Mouse (Mus musculus) limb, embryonic 12.5 days (tissue): ENCODE results near the gene Kcnj1. TPM values are rescaled to one million over a fixed set of nuclear protein-coding genes. Genes with fewer than 3 reads are reported as not detected.

Experiments
- ATAC-seq: fragments of 200-750 bp; cut with Nextera tagmentation; 2 replicates; pipeline ENCODE4 v1.8.0; 2017; ENCODE audit warnings: low read depth, moderate TSS enrichment; ENCODE audit not compliant: insufficient number of reproducible peaks, insufficient read depth, low FRiP score, low TSS enrichment
- H3K27ac ChIP-seq: fragments of 300-500 bp; sonication (generic); 2 replicates; pipeline ENCODE4 v1.5.1; 2016; ENCODE audit warnings: mild to moderate bottlenecking, moderate library complexity
- H3K27me3 ChIP-seq: fragments of 300-500 bp; sonication (generic); 2 replicates; pipeline ENCODE4 v1.6.1; 2016; ENCODE audit warnings: mild to moderate bottlenecking, moderate library complexity
- H3K36me3 ChIP-seq: fragments of 300-500 bp; sonication (generic); 2 replicates; pipeline ENCODE4 v1.6.1; 2016; ENCODE audit warnings: mild to moderate bottlenecking, moderate library complexity
- H3K4me1 ChIP-seq: fragments of 300-500 bp; sonication (generic); replicated peaks from 2 replicates; pipeline ENCODE4 v1.6.1; 2016
- H3K4me2 ChIP-seq: fragments of 300-500 bp; sonication (generic); 2 replicates; pipeline ENCODE4 v1.6.1; 2016; ENCODE audit warnings: mild to moderate bottlenecking, moderate library complexity
- H3K4me3 ChIP-seq: fragments of 300-500 bp; sonication (generic); replicated peaks from 2 replicates; pipeline ENCODE4 v1.5.1; 2016; ENCODE audit warnings: mild to moderate bottlenecking
- H3K9ac ChIP-seq: fragments of 300-500 bp; sonication (generic); replicated peaks from 2 replicates; pipeline ENCODE4 v1.6.1; 2016; ENCODE audit warnings: mild to moderate bottlenecking, moderate library complexity
- H3K9me3 ChIP-seq: fragments of 300-500 bp; sonication (generic); 2 replicates; pipeline ENCODE4 v1.6.1; 2016; ENCODE audit warnings: mild to moderate bottlenecking, moderate library complexity
- WGBS: fragments of 180-500 bp; shearing (Covaris S2); methylation state at CpG from one replicate; pipeline ENCODE4 v1.1.7; 2016; 5-methylcytosine and 5-hydroxymethylcytosine counted together
- polyA plus RNA-seq: library from polyadenylated mRNA; unstranded; fragments of >200 nt; fragmentation: Nextera tagmentation; extraction: Ambion mirVana; gene quantifications from 2 replicates; pipeline ENCODE4 v1.2.1, GENCODE M21; 2016

Gene Kcnj1
- polyA plus RNA-seq, 1 experiment from 2014 or later, result not detected

DNA sequence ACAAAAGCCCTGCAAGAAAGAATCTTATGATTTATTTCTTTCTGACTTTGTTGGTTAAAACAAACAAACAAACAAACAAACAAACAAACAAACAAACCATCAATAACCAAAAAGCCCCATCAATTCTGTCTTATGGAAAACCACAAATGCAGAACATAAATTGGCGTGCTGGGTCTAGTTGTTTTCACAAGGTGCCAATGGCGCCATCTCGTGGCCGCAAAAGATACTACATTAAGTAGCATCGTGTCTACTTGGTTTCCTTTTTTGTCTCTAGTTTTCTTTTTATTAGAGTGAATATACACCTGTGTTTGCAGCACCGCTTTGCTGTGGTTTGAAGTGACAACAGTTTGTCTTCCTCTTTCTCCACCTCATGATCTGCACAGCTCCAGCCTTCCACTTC, 22.0 kb upstream of the Kcnj1 start:
- WGBS, result 4% methylated on average over 6 of the region's 6 CpGs
- Histone ChIP-seq H3K4me1 (peaks cover 22% of the 10 kb centered on the region), H3K9me3 (no peaks in the 10 kb centered on the region), H3K36me3 (no peaks in the 10 kb centered on the region), H3K27me3 (peaks cover 13% of the 10 kb centered on the region), H3K27ac (no peak overlapping the region), H3K4me3 (no peak overlapping the region), H3K9ac (no peak overlapping the region), H3K4me2 (no peak overlapping the region)
- ATAC-seq, result no peak

DNA sequence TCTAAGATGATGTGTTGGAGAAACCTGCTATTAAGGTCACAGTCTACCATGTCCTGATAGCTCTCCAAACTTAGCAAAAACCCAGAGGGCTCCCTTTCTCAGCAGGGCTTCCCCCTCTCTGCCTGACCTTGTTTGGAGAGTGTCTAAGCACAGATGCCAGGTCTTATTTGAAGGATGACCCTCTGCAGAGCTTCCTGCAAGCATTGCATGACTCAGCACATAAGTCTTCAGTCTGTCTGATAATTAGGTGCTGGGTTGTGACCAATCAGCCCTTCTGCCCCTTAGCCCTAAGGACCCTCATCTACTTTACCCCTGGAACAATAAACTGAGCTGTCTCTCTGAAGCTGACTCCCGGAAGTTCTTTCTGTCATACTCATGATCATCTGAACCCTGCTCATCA, 11.5 kb upstream of the Kcnj1 start:
- H3K9ac ChIP-seq, result no peak overlapping the region
- no peaks in the 10 kb centered on the region for H3K27me3 ChIP-seq
- H3K36me3 ChIP-seq, result no peaks in the 10 kb centered on the region
- ATAC-seq, result no peak
- no peak overlapping the region for H3K27ac ChIP-seq
- H3K4me2 ChIP-seq, result no peak overlapping the region
- 75% methylated on average over 1 of the region's 1 CpGs for WGBS
- H3K4me1 ChIP-seq, result no peaks in the 10 kb centered on the region
- H3K9me3 ChIP-seq, result no peaks in the 10 kb centered on the region
- no peak overlapping the region for H3K4me3 ChIP-seq

DNA sequence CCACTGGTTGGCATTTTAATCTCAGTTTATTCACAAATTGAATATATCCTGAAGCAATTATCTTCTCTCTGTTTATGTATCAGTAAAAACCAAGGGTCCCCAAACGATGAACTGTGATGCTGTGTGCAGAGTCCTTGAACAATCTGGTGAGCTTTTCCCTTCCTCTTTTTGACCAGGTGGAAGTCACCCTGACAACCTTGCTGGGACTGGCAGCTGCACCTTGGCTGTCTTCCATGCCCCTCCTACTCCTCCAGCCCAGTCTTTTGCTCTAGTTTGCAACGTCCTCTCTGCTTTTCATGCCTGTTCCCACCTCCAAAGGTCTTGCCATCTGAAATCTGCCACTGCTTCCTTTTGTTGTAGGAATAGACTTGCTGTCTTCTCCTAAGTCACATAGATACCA, 3.5 kb upstream of the Kcnj1 start:
- Histone ChIP-seq H3K27me3 (no peaks in the 10 kb centered on the region; the same call in 1 of the 2 replicates), H3K4me1 (no peaks in the 10 kb centered on the region)

DNA sequence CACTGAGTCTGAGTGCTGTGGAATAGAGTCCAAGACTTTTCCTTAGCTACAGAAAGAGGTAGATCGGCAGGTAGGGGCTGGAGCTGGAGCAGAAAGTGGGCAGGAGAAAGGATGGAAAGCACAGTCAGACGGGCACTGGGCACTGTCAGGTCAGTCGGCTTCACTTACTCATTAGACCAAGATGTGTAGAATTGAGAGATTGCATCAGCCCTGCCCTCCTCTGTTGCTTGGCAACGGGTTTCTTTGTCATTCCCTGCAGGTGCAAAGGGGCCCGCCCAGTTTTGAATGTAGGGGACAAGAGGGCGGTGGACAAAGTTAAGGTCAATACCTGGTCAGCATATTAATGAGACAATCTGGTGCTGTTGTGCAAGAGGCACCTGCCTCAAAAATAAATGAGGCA, 2.9 kb upstream of the Kcnj1 start:
- WGBS, result 66% methylated on average over 6 of the region's 6 CpGs
- H3K4me1 ChIP-seq, result no peaks in the 10 kb centered on the region
- H3K27me3 ChIP-seq, result no peaks in the 10 kb centered on the region; the same call in 1 of the 2 replicates
- H3K36me3 ChIP-seq, result no peaks in the 10 kb centered on the region
- no peak overlapping the region for H3K4me2 ChIP-seq
- H3K9me3 ChIP-seq, result 0 out of 2 replicates have a peak, but pooled peaks cover 4% of the 10 kb centered on the region
- ATAC-seq, result no peak
- no peak overlapping the region for H3K4me3 ChIP-seq
- no peak overlapping the region for H3K27ac ChIP-seq
- H3K9ac ChIP-seq, result no peak overlapping the region

More for the DNA sequence above, 3.5 kb upstream of the Kcnj1 start:
- Histone ChIP-seq H3K36me3 (no peaks in the 10 kb centered on the region), H3K9me3 (0 out of 2 replicates have a peak, but pooled peaks cover 4% of the 10 kb centered on the region), H3K4me2 (no peak overlapping the region), H3K9ac (no peak overlapping the region), H3K27ac (no peak overlapping the region), H3K4me3 (no peak overlapping the region)
- no peak for ATAC-seq
- 49% methylated on average over 2 of the region's 2 CpGs for WGBS

DNA sequence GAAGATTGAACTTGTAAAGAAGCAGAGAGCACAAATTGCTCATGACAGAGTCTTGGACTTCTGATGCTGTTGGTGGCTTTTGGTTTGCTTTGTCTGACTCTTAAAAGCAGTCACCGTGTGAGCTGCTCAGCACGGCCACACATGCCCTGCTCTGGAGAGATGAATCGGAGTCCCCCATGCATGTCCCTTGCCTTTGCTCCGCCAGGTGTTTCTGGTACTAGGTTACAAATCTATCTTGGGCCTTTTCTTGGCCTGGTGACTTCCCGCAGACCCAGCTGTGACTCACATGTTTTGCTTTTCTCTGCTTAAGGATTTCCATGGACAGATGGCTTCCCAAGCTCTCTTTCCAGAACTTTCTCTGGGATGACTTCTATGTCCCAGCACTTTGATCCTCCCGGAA, 1.4 kb downstream of the Kcnj1 start:
- Histone ChIP-seq H3K9ac (no peak overlapping the region), H3K9me3 (no peaks in the 10 kb centered on the region), H3K4me3 (no peak overlapping the region), H3K4me1 (no peaks in the 10 kb centered on the region), H3K27me3 (no peaks in the 10 kb centered on the region; the same call in 1 of the 2 replicates), H3K4me2 (no peak overlapping the region), H3K27ac (no peak overlapping the region), H3K36me3 (no peaks in the 10 kb centered on the region)
- WGBS, result 94% methylated on average over 6 of the region's 6 CpGs
- no peak for ATAC-seq

DNA sequence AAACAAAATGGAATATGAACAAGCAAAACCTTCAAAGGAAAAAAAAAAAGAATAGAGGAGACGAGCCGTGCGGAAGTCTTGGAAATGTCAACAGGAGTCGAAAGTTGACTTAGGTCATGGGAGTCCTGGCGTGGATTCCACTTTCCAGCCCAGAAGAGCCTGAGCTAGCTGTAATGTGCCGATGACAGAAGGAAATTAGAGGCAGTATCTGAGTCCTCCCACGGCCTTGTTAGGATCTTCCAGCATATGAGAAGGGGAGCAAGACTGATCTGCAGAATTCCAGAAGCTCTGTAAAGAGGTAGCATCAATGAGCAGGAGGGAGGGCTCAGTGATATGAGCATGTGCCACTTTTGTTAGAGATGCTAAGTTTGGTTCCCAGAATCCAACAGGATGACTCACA, 3.7 kb downstream of the Kcnj1 start:
- Histone ChIP-seq H3K36me3 (no peaks in the 10 kb centered on the region), H3K9me3 (no peaks in the 10 kb centered on the region), H3K4me1 (no peaks in the 10 kb centered on the region), H3K27me3 (no peaks in the 10 kb centered on the region), H3K4me3 (no peak overlapping the region), H3K4me2 (no peak overlapping the region), H3K9ac (no peak overlapping the region), H3K27ac (no peak overlapping the region)
- no peak for ATAC-seq
- WGBS, result 88% methylated on average over 7 of the region's 7 CpGs

DNA sequence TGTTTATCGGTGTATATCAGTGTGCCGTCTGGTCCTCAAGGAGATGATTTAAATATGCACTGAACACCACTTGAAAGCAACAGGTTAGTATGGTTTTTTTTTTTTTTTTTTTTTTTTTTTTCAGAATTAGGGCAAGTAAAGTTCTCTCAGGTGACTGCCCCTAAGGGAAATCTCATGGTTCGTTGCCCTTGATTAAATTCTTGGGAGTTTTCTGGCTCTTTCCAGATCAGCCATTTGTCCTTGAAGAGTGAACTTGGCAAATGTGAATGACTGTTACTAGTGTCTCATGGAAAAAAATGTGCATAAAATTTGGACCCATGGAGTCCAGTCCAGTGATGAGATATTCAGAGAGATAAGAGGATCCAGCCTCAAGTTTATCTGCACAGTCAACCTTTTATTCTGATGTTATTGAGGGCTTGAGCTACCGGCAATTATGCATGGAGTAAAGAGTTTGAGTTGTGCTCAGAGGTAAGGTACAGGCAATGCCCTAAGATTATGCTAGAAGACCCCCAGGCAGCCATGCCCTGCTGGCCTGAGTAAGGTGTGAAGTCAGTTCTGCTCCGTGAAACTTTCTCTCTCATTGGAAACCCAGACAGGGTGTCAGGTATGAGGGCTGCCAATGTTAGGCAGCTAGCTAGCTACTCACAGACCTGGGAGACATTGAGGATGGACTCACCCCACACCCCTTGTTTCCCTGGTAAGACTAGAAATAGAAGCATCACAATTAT, 4.7 kb downstream of the Kcnj1 start:
- Histone ChIP-seq H3K9me3 (no peaks in the 10 kb centered on the region), H3K27ac (no peak overlapping the region), H3K36me3 (no peaks in the 10 kb centered on the region), H3K4me2 (no peak overlapping the region), H3K4me3 (no peak overlapping the region), H3K4me1 (no peaks in the 10 kb centered on the region), H3K27me3 (no peaks in the 10 kb centered on the region), H3K9ac (no peak overlapping the region)
- no peak for ATAC-seq
- WGBS, result 74% methylated on average over 5 of the region's 5 CpGs

DNA sequence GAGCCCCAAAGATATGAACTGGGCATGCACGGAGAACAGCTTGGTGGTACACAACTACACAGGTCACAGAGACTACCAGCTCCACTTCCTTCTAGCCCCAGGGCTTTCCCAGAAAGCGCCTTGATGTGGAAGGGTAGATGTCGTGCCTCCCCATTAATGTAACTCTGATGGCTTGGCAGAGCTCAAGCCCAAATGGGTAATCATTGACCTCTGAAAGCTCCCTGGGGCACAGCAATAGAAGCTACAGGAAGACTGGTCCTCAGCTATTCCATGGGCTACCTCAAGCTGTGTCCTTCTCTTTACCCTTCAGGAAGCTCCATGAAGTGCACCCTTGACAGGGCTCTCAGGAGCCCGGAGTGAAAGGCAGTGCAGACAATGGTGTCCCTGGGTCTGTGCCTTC, 12.6 kb downstream of the Kcnj1 start:
- 78% methylated on average over 4 of the region's 4 CpGs for WGBS
- no peaks in the 10 kb centered on the region for H3K36me3 ChIP-seq
- H3K9ac ChIP-seq, result no peak overlapping the region
- H3K27ac ChIP-seq, result no peak overlapping the region
- 0 out of 2 replicates have a peak, but pooled peaks cover 4% of the 10 kb centered on the region for H3K4me1 ChIP-seq
- no peak for ATAC-seq
- H3K9me3 ChIP-seq, result no peaks in the 10 kb centered on the region
- no peak overlapping the region for H3K4me3 ChIP-seq
- no peak overlapping the region for H3K4me2 ChIP-seq
- no peaks in the 10 kb centered on the region for H3K27me3 ChIP-seq

DNA sequence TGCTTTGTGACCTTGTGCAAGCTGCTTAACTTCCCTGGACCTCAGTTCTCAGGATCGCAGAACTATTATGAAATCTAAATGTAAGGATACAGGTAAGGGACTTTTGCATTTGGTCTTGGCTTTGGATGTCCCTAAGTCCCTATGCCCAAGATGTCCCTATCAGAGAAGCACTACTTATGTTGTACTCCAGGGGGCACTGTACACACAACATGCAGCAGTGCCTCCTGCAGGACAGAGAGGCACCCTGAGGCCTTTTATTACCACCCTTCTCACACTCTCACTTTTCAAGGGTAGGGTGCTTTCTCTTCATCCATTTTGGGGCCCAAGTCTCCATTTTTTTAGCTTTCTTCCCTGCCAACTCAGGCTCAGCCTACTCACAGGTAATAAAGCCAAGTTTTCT, 15.8 kb downstream of the Kcnj1 start:
- 93% methylated on average over 1 of the region's 1 CpGs for WGBS
- Histone ChIP-seq H3K36me3 (no peaks in the 10 kb centered on the region), H3K9me3 (no peaks in the 10 kb centered on the region), H3K4me2 (no peak overlapping the region), H3K9ac (no peak overlapping the region), H3K27me3 (no peaks in the 10 kb centered on the region), H3K4me1 (0 out of 2 replicates have a peak, but pooled peaks cover 4% of the 10 kb centered on the region), H3K4me3 (no peak overlapping the region), H3K27ac (no peak overlapping the region)
- no peak for ATAC-seq

DNA sequence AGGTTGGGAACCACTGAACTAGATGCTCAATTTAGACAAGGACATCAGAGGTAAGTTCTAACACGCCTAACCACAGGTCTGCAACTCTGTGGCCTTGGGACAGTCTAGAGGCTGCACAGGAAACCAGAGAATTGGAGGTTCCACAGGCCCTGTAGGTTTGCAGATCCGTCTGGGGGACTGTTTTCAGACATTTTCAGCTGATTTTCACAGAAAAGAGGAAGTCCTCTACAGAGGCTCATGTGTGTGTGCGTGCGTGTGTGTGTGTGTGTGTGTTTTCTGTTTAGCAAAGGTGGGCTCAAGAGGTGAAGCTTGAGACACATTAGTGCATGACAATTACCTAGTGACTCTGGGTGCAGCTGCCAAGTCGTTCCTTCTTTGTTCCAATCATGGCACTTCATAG, 18.8 kb downstream of the Kcnj1 start:
- no peaks in the 10 kb centered on the region for H3K9me3 ChIP-seq
- no peaks in the 10 kb centered on the region for H3K36me3 ChIP-seq
- H3K27ac ChIP-seq, result no peak overlapping the region
- H3K27me3 ChIP-seq, result no peaks in the 10 kb centered on the region
- H3K4me1 ChIP-seq, result 0 out of 2 replicates have a peak, but pooled peaks cover 4% of the 10 kb centered on the region
- no peak overlapping the region for H3K4me3 ChIP-seq
- 86% methylated on average over 5 of the region's 5 CpGs for WGBS
- H3K4me2 ChIP-seq, result no peak overlapping the region
- H3K9ac ChIP-seq, result no peak overlapping the region
- ATAC-seq, result no peak

DNA sequence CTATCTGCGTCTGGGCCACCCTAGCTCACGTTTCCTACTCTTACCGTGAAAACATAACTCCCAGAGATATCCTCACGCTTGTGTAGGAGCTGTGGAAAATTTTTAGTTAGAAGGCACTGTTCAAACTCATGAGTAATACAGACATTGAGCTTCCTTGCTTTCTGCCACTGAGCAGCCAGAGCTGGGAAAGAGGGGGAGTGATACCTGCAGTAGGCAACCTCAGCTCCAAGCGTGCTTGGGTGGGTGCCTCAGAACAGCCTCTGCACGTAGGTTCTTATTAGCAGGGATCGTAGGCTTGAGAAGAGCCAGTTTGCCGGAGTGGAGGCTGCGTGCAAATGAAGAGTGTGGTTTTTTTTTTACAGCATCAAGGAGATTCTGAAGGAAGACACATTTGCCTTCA, 19.4 kb downstream of the Kcnj1 start:
- Histone ChIP-seq H3K9ac (no peak overlapping the region), H3K4me2 (no peak overlapping the region), H3K9me3 (no peaks in the 10 kb centered on the region), H3K27ac (no peak overlapping the region), H3K36me3 (no peaks in the 10 kb centered on the region), H3K4me1 (0 out of 2 replicates have a peak, but pooled peaks cover 4% of the 10 kb centered on the region), H3K27me3 (no peaks in the 10 kb centered on the region), H3K4me3 (no peak overlapping the region)
- 87% methylated on average over 9 of the region's 9 CpGs for WGBS
- no peak for ATAC-seq

DNA sequence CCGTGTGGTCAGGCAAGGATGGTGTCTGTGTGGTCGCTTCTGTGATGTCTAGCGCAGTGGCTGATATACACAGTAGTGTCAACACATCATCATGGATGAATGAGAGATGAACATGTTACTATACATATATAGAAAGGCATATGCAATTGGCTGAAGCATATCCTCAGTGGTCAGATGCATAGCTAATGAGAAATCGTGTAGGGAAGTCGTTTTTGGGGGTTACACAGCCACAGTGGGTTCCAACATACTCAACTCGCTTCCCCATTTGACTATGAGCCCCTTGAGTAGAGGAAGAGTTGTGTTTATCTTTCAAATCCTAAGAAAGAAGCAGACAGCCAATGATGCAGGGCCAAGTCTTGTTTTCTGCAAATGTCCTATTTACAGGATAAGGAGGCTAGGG, 20.4 kb downstream of the Kcnj1 start:
- H3K9me3 ChIP-seq, result no peaks in the 10 kb centered on the region
- no peaks in the 10 kb centered on the region for H3K27me3 ChIP-seq
- 84% methylated on average over 6 of the region's 6 CpGs for WGBS
- no peak overlapping the region for H3K4me3 ChIP-seq
- H3K27ac ChIP-seq, result no peak overlapping the region
- H3K4me1 ChIP-seq, result 0 out of 2 replicates have a peak, but pooled peaks cover 4% of the 10 kb centered on the region
- no peak for ATAC-seq
- H3K4me2 ChIP-seq, result no peak overlapping the region
- H3K9ac ChIP-seq, result no peak overlapping the region
- no peaks in the 10 kb centered on the region for H3K36me3 ChIP-seq
